Mouse (Mus musculus) CH12.LX (cell line): ENCODE data around the gene Notch3. TPM values are rescaled to one million over a fixed set of nuclear protein-coding genes. Genes with fewer than 3 reads are reported as not detected.

Experiments used
- DNase-seq: peaks from one replicate; pipeline ENCODE4 v3.0.0-alpha.2; 2013; ENCODE audit errors: extremely low read depth
- H3K27ac ChIP-seq: 2 replicates; pipeline ENCODE4 v1.5.1; 2012; ENCODE audit warnings: low read depth, mild to moderate bottlenecking, control low read depth, moderate library complexity; ENCODE audit not compliant: insufficient read depth
- H3K27me3 ChIP-seq: replicated peaks from 2 replicates; pipeline ENCODE3; 2012; ENCODE audit warnings: inconsistent platforms
- H3K36me3 ChIP-seq, 2 experiments: replicated peaks in 1 of 2; 2 replicates each; pipeline versions ENCODE3 to v1.6.1; 2012; ENCODE audit warnings: inconsistent platforms in 1 of 2, low read length in 1 of 2, mild to moderate bottlenecking in 1 of 2, mixed read lengths in 1 of 2, moderate library complexity in 1 of 2; ENCODE audit not compliant: control insufficient read depth in 1 of 2, insufficient read depth in 1 of 2
- H3K4me1 ChIP-seq, 2 experiments: 2 replicates each; pipeline ENCODE4 v1.6.1; 2012; ENCODE audit warnings: inconsistent platforms in 1 of 2, moderate library complexity in 1 of 2; ENCODE audit not compliant: insufficient read depth in 2 of 2, control insufficient read depth in 1 of 2
- H3K4me2 ChIP-seq: 2 replicates; pipeline ENCODE4 v1.6.1; 2012; ENCODE audit warnings: low read depth, mild to moderate bottlenecking, control low read depth; ENCODE audit not compliant: poor library complexity, insufficient read depth, severe bottlenecking
- H3K4me3 ChIP-seq, 3 experiments: fragments of 150-350 bp in 1 of 3; sonication (generic) in 1 of 3; replicated peaks in 1 of 3; 2 replicates each; pipeline versions ENCODE3 to v1.5.1; 2011 to 2012; ENCODE audit warnings: low read depth in 2 of 3, low read length in 2 of 3, mild to moderate bottlenecking in 2 of 3, moderate library complexity in 2 of 3, control low read depth in 1 of 3, improper control_type of control experiment in 1 of 3, inconsistent platforms in 1 of 3, mixed read lengths in 1 of 3; ENCODE audit not compliant: poor library complexity in 1 of 3
- H3K79me2 ChIP-seq: replicated peaks from 2 replicates; pipeline ENCODE4 v1.6.1; 2012; ENCODE audit warnings: mild to moderate bottlenecking, moderate library complexity; ENCODE audit not compliant: control insufficient read depth, poor library complexity, insufficient read depth, severe bottlenecking; ENCODE audit errors: extremely low read depth
- H3K9ac ChIP-seq: 2 replicates; pipeline ENCODE4 v1.6.1; 2012; ENCODE audit warnings: low read depth, mild to moderate bottlenecking, control low read depth, moderate library complexity; ENCODE audit not compliant: insufficient read depth
- H3K9me3 ChIP-seq: replicated peaks from 2 replicates; pipeline ENCODE3; 2012; ENCODE audit warnings: low read length, inconsistent platforms, mixed read lengths
- CHD1 ChIP-seq: IDR thresholded peaks from 2 replicates; pipeline ENCODE4 v1.6.1; 2012; ENCODE audit warnings: low read depth, low read length, improper control_type of control experiment, inconsistent platforms
- E2F4 ChIP-seq: IDR thresholded peaks from 2 replicates; pipeline ENCODE4 v1.6.1; 2011; ENCODE audit warnings: low read depth, low read length, improper control_type of control experiment; ENCODE audit not compliant: insufficient replicate concordance
- ELF1 ChIP-seq: IDR thresholded peaks from 2 replicates; pipeline ENCODE4 v1.6.1; 2014; ENCODE audit warnings: low read depth, mild to moderate bottlenecking, inconsistent platforms, low read length, improper control_type of control experiment
- GABPA ChIP-seq: IDR thresholded peaks from 2 replicates; pipeline ENCODE4 v1.6.1; 2012; ENCODE audit warnings: low read depth, low read length, improper control_type of control experiment, inconsistent platforms; ENCODE audit not compliant: insufficient replicate concordance
- IRF4 ChIP-seq: IDR thresholded peaks from 2 replicates; pipeline ENCODE4 v1.6.1; 2014; ENCODE audit warnings: low read depth, mild to moderate bottlenecking, inconsistent platforms, low read length, improper control_type of control experiment
- JUND ChIP-seq: conservative IDR thresholded peaks from 2 replicates; pipeline ENCODE4 v1.6.1; 2011; ENCODE audit warnings: low read depth, low read length, improper control_type of control experiment
- KAT2A ChIP-seq: IDR thresholded peaks from 2 replicates; pipeline ENCODE4 v1.6.1; 2012; ENCODE audit warnings: low read length, improper control_type of control experiment, inconsistent platforms; ENCODE audit not compliant: insufficient replicate concordance
- MAFK ChIP-seq: IDR thresholded peaks from 2 replicates; pipeline ENCODE4 v1.6.1; 2011; ENCODE audit warnings: low read length, improper control_type of control experiment; ENCODE audit not compliant: insufficient replicate concordance
- MAX ChIP-seq: IDR thresholded peaks from 2 replicates; pipeline ENCODE4 v1.6.1; 2011; ENCODE audit warnings: low read length, improper control_type of control experiment
- MAZ ChIP-seq: IDR thresholded peaks from 2 replicates; pipeline ENCODE4 v1.6.1; 2012; ENCODE audit warnings: low read depth, mild to moderate bottlenecking, inconsistent platforms, low read length, improper control_type of control experiment, moderate library complexity
- MEF2A ChIP-seq: IDR thresholded peaks from 2 replicates; pipeline ENCODE4 v1.6.1; 2014; ENCODE audit warnings: low read depth, mild to moderate bottlenecking, inconsistent platforms, low read length, improper control_type of control experiment, borderline replicate concordance
- MYC ChIP-seq: IDR thresholded peaks from 2 replicates; pipeline ENCODE4 v1.6.1; 2011; ENCODE audit warnings: low read depth, mild to moderate bottlenecking, improper control_type of control experiment, low read length
- NELFE ChIP-seq: IDR thresholded peaks from 2 replicates; pipeline ENCODE4 v1.6.1; 2011; ENCODE audit warnings: low read depth, low read length, improper control_type of control experiment
- NRF1 ChIP-seq: IDR thresholded peaks from 2 replicates; pipeline ENCODE4 v1.6.1; 2014; ENCODE audit warnings: low read depth, mild to moderate bottlenecking, inconsistent platforms, low read length, improper control_type of control experiment, moderate library complexity
- POLR2A ChIP-seq: IDR thresholded peaks from 2 replicates; pipeline ENCODE4 v1.6.1; 2011; ENCODE audit warnings: low read depth, mild to moderate bottlenecking, improper control_type of control experiment, low read length
- RAD21 ChIP-seq: IDR thresholded peaks from 2 replicates; pipeline ENCODE4 v1.6.1; 2011; ENCODE audit warnings: low read depth, mild to moderate bottlenecking, low read length, improper control_type of control experiment, moderate library complexity
- SIN3A ChIP-seq: IDR thresholded peaks from 2 replicates; pipeline ENCODE4 v1.6.1; 2012; ENCODE audit warnings: low read length, improper control_type of control experiment, inconsistent platforms
- SMC3 ChIP-seq: IDR thresholded peaks from 2 replicates; pipeline ENCODE4 v1.6.1; 2011; ENCODE audit warnings: low read depth, low read length, improper control_type of control experiment
- TBP ChIP-seq: conservative IDR thresholded peaks from 2 replicates; pipeline ENCODE4 v1.6.1; 2011; ENCODE audit warnings: low read depth, low read length, improper control_type of control experiment
- TCF12 ChIP-seq: IDR thresholded peaks from 2 replicates; pipeline ENCODE4 v1.6.1; 2014; ENCODE audit warnings: low read depth, mild to moderate bottlenecking, inconsistent platforms, low read length, improper control_type of control experiment
- USF1 ChIP-seq: IDR thresholded peaks from 2 replicates; pipeline ENCODE4 v1.6.1; 2014; ENCODE audit warnings: low read depth, mild to moderate bottlenecking, inconsistent platforms, low read length, improper control_type of control experiment
- ZC3H11A ChIP-seq: IDR thresholded peaks from 2 replicates; pipeline ENCODE4 v1.6.1; 2012; ENCODE audit warnings: low read depth, mild to moderate bottlenecking, inconsistent platforms, low read length, improper control_type of control experiment
- ZKSCAN1 ChIP-seq: IDR thresholded peaks from 2 replicates; pipeline ENCODE4 v1.6.1; 2012; ENCODE audit warnings: low read depth, inconsistent platforms, low read length, improper control_type of control experiment, borderline replicate concordance
- ZMIZ1 ChIP-seq: IDR thresholded peaks from 2 replicates; pipeline ENCODE4 v1.6.1; 2012; ENCODE audit warnings: low read depth, mild to moderate bottlenecking, inconsistent platforms, low read length, improper control_type of control experiment
- ZNF384 ChIP-seq: IDR thresholded peaks from 2 replicates; pipeline ENCODE4 v1.6.1; 2012; ENCODE audit warnings: low read depth, low read length, improper control_type of control experiment, inconsistent platforms
- dilution Hi-C: fragments of 300-500 bp; cut with MboI; formaldehyde crosslinking; loops from 2 replicates; pipeline ENCODE4 v1.14.3; 2020; ENCODE audit warnings: low sequenced_read_pairs; ENCODE audit not compliant: extremely low pct_unique_long_range_greater_than_20kb, extremely low pct_ligation_motif_present
- in situ Hi-C: fragments of 300-500 bp; cut with MboI; formaldehyde crosslinking; loops from 3 replicates; pipeline ENCODE4 v1.14.3; 2019; ENCODE audit warnings: low sequenced_read_pairs, low pct_ligation_motif_present, low pct_unique_long_range_greater_than_20kb, mixed read lengths
- polyA plus RNA-seq: library from polyadenylated mRNA; unstranded; fragments of >175 nt; gene quantifications from 2 replicates; pipeline ENCODE4 v1.2.1, GENCODE M21; 2012; ENCODE audit warnings: low read depth; ENCODE audit not compliant: insufficient read length
- total RNA-seq, 2 experiments: library from RNA; depleted of rRNA; stranded (reverse); fragments of 300-350 nt in 1 of 2; fragments of >200 nt in 1 of 2; gene quantifications; 2 replicates each; pipeline ENCODE4 v1.2.3; 2012 to 2014

The Notch3 gene
- total and polyA plus RNA-seq, 3 experiments, result 0.17 TPM; not detected in 2

DNA sequence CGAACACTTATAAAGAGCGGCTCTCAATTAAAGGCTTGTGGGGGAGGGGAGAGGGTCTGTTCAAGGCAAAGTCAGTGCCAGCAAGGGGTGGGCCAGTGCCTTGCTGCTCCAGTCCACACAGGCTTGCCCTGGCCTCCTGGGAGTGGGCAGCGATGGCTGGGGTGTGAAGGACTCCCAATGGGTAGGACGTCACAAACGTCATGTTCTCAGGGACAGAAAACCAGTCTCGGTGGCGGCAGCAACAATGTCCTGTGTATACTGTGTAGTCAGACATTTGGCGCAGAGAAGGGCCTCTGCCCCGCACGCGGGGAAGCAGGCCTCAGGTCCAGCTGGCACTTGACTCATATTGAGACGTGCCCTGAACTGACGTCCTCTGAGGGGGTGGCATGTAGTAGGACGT lies 30.5 kb upstream of the Notch3 start:
- H3K4me2 ChIP-seq, result no peak overlapping the region
- no peak overlapping the region for H3K27ac ChIP-seq
- H3K4me3 ChIP-seq, result no peak overlapping the region
- no peak overlapping the region for H3K9ac ChIP-seq
- in situ Hi-C loops (no loop called here), dilution Hi-C loops (no loop called here)
- H3K27me3 ChIP-seq, result no peaks in the 10 kb centered on the region
- no peak for TF ChIP-seq MAFK
- TF ChIP-seq ZMIZ1, result no peak
- TF ChIP-seq ZNF384, result no peak
- TF ChIP-seq SIN3A, result no peak
- TF ChIP-seq SMC3, result no peak
- no peak for TF ChIP-seq ZKSCAN1
- TF ChIP-seq CHD1, result no peak
- TF ChIP-seq NRF1, result no peak
- TF ChIP-seq MYC, result no peak
- no peak for TF ChIP-seq KAT2A
- TF ChIP-seq IRF4, result no peak
- no peak for TF ChIP-seq ZC3H11A
- no peak for TF ChIP-seq ELF1
- no peak for TF ChIP-seq RAD21
- TF ChIP-seq TCF12, result no peak
- TF ChIP-seq MAX, result no peak
- no peak for TF ChIP-seq TBP
- TF ChIP-seq MEF2A, result no peak
- TF ChIP-seq, all 38 proteins: peak for 0
- Histone ChIP-seq H3K9me3 (no peaks in the 10 kb centered on the region), H3K4me1 (peaks cover 2 to 3% of the 10 kb centered on the region in 2 experiments; a peak in 1 of 4 replicates), H3K36me3 (peaks cover 68 to 75% of the 10 kb centered on the region in 2 experiments), H3K79me2 (no peaks in the 10 kb centered on the region)
- no peak for DNase-seq

DNA sequence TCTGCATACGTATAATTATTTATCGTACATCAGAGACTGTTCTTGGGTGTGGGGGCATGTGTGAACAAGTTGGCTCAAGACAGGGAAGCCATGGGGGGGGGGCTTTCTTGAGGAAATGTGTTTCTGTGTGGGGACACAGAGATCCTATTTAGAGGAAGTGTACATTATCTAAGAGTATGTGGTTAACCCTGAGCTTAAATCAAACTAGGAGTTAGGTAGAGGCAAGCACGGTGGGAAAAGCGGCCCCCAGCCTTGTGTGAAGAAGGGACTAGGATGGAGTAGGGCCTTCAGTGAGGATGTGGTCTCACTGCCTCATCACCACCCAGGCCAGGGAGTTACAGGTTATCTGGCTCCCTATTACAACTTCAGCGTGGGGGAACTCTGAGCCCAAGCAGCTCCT lies 29.1 kb upstream of the Notch3 start:
- H3K79me2 ChIP-seq, result no peaks in the 10 kb centered on the region
- peaks cover 53 to 61% of the 10 kb centered on the region in 2 experiments for H3K36me3 ChIP-seq
- dilution Hi-C loops (no loop called here), in situ Hi-C loops (no loop called here)
- H3K4me3 ChIP-seq, result no peak overlapping the region
- no peaks in the 10 kb centered on the region for H3K9me3 ChIP-seq
- H3K27ac ChIP-seq, result no peak overlapping the region; the same call in 1 of the 2 replicates
- no peak for DNase-seq
- TF ChIP-seq USF1, result no peak
- no peak for TF ChIP-seq JUND
- TF ChIP-seq SMC3, result no peak
- no peak for TF ChIP-seq E2F4
- no peak for TF ChIP-seq ZC3H11A
- no peak for TF ChIP-seq MAZ
- TF ChIP-seq IRF4, result no peak
- TF ChIP-seq ZMIZ1, result no peak
- TF ChIP-seq TBP, result no peak
- TF ChIP-seq ZNF384, result no peak
- TF ChIP-seq POLR2A, result no peak
- TF ChIP-seq GABPA, result no peak
- TF ChIP-seq NELFE, result no peak
- no peak overlapping the region for H3K4me2 ChIP-seq
- no peak overlapping the region for H3K9ac ChIP-seq
- no peaks in the 10 kb centered on the region for H3K27me3 ChIP-seq
- peaks cover 2 to 3% of the 10 kb centered on the region in 2 experiments; a peak in 1 of 4 replicates for H3K4me1 ChIP-seq
